Mouse (Mus musculus): ENCODE results near the gene Sult6b2.
A peak's percentile ranks its signal among the peaks of the same experiment; 100 is the strongest.

Sult6b2 gene

GRCm38 (mm10) chr6:142776935-142777334, 27.4 kb downstream of the Sult6b2 start:
- DNase-seq: no peak

GRCm38 (mm10) chr6:142773566-142773965, 30.7 kb downstream of the Sult6b2 start:
- DNase-seq: no peak

DNA sequence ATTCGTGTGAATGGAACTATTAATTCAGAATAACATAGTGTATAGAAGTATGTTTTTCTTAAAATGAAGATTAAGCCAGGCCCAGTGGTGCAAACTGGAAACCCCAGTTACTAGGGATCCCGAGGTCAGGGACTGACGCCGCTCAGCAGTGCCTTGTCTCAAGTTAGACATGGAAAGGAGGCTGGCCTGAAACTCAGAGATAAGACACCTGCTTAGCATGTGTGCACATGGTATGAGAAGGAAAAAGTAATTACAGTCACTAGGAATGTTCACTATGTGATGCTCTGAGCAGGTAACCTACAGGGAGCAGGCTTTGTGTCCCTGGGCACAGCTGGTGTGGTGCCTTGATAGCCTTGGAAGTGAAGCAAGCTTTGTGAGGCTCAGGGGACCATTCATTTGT, 32.7 kb downstream of the Sult6b2 start:
- no peak for DNase-seq

DNA sequence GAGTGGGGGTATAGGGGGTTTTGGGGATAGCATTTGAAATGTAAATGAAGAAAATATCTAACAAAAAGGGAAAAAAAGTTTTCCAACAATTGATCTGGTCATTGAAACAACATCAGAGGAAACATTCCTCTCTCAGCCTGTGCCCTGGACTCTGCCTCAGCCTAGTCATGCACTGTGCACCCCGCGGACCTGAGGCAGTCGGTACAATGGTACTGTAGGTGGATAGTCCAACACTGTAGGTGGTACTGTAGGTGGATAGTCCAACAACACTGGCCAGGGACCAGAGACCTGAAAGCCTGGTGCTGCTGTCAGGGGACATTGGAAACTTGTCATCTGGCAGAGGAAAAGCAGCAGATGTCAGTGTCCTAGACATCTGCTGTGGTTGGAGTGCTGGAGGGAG, 34.4 kb downstream of the Sult6b2 start:
- DNase-seq: peak; percentile 28

DNA sequence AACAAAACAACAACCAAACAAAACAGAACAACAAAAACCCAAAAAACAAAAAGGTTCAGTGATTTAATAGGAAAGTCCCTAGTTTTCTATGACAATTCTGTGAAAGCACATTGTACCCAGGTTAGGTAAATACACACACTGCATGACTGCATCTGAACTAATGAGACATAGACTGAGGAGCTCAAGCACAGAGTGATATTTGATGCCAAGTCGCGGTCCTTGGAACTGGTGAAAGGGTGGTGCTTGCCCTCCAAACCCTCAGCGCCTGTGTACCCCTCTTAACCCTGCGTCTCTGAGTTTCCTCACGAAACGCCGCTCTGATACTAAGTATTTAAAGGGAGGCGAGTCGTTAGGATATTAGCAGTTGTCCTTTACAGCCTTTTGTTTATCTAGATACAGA, 37.0 kb downstream of the Sult6b2 start:
- DNase-seq: no peak

- no peak for DNase-seq
Observed at GRCm38 (mm10) chr6:142764933-142765332, 39.4 kb downstream of the Sult6b2 start.

- no peak for DNase-seq
Observed at GRCm38 (mm10) chr6:142759633-142760032, 44.7 kb downstream of the Sult6b2 start.

- DNase-seq: no peak
Observed at GRCm38 (mm10) chr6:142758562-142758961, 45.7 kb downstream of the Sult6b2 start.

GRCm38 (mm10) chr6:142757976-142758375, 46.3 kb downstream of the Sult6b2 start:
- no peak for DNase-seq

DNA sequence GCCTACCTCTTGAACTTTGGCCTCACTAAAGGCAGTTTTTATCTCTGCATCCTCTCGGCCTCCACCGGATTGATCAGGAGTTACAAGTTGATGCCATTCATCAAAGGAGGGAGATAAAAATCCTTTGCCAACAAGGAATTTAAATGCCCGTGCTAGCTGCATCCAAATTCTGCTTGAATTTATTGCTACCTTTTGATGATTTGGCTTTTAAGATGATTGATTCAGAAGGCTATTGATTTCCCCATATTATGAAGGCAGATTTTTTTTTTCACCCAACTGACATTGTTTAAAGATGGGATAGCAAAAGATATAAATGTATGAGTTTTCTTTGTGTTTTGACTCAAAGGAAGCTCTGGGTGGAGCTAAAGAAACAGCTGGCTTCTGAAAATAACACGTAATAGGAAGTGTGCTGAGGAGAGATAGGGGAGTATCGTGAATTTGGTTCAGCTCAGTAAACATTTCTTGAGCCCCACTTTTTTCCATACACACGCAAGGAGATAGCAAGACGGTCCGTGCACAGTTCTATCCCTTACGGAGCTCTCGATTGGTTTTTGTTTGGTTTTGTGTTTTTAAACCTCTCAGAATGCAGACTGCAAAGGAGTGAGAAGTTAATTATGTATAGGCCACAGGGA, 46.9 kb downstream of the Sult6b2 start:
- DNase-seq: no peak

GRCm38 (mm10) chr6:142756507-142757333, 47.6 kb downstream of the Sult6b2 start, which contains the start of gene Cmas:
Gene Cmas (plus strand): TSS chr6:142756686.
- peak; percentile 90 for DNase-seq

- DNase-seq: no peak
Observed at GRCm38 (mm10) chr6:142752331-142753246, 51.7 kb downstream of the Sult6b2 start.

DNA sequence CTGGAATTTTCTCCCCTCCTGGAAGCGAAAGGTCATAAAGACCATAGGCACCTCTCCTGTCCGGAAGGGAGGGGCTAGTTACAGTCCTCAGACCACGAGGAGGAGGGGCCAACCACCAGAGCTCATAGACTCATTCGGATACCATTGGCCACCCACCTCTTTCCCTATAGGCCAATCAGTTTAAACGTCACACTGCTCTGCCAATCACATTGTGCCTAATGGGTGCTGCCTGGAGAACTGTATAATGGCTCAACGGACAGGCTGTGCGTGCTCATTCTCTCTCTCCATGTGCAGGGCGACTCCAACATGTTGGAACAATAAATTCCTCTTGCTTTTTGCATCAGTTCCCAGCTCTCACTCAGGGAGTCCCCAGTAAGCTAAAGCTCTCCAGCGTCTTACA, 52.9 kb downstream of the Sult6b2 start:
- DNase-seq: no peak

DNA sequence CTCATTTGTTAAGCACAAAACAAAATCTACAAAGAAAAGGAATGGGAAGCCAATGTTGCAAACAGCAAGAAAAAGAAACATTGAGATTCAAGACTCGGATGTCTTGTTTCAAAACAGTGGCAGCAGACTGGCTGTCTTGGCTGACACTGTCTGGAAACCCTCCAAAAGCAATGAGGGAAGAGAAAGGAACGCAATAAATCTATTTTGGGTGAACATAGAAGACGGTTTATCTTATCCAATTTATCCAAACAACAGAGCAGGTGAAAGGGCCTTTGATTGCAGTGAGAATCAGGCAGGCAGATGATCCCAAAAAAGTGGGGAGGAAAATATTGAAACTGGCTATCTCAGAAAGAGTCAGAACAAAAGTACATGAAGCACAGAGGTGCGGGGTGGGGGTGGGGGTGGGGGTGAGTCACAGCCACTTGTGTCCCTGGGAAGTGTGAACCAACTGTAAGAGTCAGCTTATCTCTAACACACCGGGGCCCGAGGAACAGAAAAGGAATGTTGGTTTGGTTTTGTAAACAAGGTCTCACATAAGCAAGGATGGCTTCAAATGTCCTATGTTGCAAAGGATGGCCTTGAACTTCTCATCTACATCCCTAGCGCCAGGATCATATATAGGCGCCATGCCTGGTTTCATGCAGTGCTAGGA, 56.1 kb downstream of the Sult6b2 start:
- DNase-seq: no peak

DNA sequence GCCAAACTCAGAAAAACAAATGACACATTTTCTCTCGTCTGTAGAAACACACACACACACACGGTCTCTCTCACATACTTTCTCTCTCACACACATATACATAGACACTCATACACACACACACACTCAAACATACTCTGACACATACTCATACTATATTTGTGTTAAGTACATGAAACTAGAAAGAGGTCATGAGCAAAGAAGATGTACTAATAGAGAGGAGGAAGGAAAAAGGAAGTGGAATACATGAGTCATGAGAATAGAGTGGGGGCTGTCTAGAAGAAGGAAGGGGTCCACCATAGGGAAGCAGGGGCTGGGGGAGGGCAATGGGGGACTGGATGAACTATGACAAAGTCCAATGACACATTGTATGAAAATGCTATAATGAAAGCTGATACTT, 57.1 kb downstream of the Sult6b2 start:
- no peak for DNase-seq

DNA sequence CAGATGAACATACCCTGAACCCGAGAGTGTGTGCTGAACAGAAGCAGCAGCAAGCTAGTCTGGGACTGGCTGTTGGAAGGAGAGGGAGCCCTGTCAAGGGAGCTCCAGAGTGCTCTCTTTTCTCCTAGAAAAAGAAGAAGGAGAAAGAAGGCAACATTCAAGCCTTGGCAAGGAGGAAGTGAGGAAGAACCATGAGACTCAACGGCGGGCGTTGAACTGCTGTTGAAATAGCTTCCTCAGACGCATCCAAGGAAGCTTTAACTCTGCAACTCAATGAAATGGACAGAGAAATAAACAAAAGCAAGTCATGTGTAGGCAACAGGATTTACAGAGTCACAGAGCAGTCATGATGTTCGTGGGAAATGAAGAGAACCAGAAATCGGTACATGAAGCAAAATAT, 57.5 kb downstream of the Sult6b2 start:
- DNase-seq: no peak

DNA sequence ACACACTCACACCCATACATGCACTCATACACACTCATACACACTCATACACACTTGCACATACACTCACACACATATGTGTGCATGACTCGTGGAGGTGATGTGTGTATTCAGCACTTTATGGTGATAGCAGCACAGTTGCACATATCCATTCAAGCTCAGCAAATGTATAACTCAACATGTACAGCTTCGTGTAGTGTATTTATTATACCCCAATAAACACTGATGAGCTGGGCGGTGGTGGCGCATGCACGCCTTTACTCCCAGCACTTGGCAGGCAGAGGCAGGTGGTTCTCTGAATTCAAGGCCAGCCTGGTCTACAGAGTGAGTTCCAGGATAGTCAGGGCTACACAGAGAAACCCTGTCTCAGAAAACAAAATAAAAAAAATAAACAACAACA, 58.8 kb downstream of the Sult6b2 start:
- no peak for DNase-seq

- DNase-seq: no peak
Observed at GRCm38 (mm10) chr6:142743193-142743592, 61.1 kb downstream of the Sult6b2 start.

GRCm38 (mm10) chr6:142741763-142742162, 62.5 kb downstream of the Sult6b2 start:
- DNase-seq: no peak

DNA sequence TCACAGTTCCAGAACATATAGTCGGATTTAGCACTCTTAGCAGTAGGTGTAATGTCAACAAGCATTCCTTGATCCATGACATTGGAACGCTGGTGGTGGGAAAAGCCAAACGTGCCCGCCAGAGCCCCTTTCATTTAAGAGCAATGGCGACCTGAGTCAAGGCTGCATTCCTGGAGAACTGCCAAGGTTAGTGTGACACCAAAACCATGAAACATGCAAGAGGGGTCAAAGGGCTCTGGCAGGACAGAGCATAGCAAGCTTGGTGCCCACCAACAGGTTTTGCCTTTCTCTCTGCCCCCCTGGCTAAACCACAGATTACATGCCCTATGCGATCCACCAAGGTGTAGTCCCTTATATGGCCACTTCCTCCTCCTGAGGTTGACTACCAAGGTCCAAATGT, 65.7 kb downstream of the Sult6b2 start:
- DNase-seq: no peak

GRCm38 (mm10) chr6:142738225-142738624, 66.1 kb downstream of the Sult6b2 start:
- no peak for DNase-seq

DNA sequence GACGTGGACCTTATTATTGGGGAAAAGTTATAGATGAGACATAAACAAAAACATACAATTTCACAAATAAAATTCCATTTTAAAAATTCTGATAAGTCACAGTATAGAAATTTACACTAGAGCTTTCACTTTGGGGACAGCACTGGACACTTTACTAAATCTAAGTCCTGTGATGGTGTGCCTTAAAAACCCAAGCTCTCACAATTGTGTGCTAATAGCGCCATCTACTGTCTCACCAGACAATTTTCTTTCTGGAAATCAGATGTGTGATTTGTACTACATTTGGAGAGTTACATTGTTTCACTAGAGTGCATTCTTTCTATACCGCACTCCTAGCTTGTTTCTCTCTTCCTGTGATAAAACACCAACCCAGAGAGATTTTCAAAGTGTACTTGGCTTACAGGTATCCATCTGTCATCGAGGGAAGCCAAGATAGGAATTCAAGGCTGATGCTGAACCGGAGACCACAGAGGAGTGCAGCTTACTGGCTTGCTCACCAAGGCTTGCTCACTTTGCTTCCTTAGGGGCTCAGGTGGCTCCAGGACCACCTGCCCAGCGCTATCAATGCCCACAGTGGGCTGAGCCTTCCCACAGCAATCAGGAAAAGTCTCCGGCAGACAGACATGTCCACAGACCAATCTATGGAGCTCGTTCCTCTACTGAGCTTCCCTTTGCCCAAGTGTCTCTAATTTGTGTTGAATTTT, 68.8 kb downstream of the Sult6b2 start:
- DNase-seq: peak; percentile 33
